Mouse (Mus musculus) lung, embryonic 16.5 days (tissue): Measurements from ENCODE around the gene Mob1b. TPM values are rescaled to one million over a fixed set of nuclear protein-coding genes. Genes with fewer than 3 reads are reported as not detected.

Experiments used
- ATAC-seq: fragments of 200-750 bp; cut with Nextera tagmentation; 2 replicates; pipeline ENCODE4 v1.8.0; 2017; ENCODE audit warnings: low read depth, mild to moderate bottlenecking, moderate library complexity
- H3K27ac ChIP-seq: fragments of 300-500 bp; sonication (generic); 2 replicates; pipeline ENCODE4 v1.5.1; 2014; ENCODE audit warnings: mild to moderate bottlenecking, control low read depth, low read length
- H3K27me3 ChIP-seq: fragments of 300-500 bp; sonication (generic); 2 replicates; pipeline ENCODE4 v1.6.1; 2014; ENCODE audit warnings: low read depth, low read length, mixed read lengths; ENCODE audit not compliant: control insufficient read depth, insufficient read depth
- H3K36me3 ChIP-seq: fragments of 300-500 bp; sonication (generic); 2 replicates; pipeline ENCODE4 v1.6.1; 2014; ENCODE audit warnings: low read length; ENCODE audit not compliant: control insufficient read depth, insufficient read depth
- H3K4me1 ChIP-seq: fragments of 300-500 bp; sonication (generic); replicated peaks from 2 replicates; pipeline ENCODE4 v1.6.1; 2014; ENCODE audit warnings: low read length, mixed read lengths; ENCODE audit not compliant: control insufficient read depth, insufficient read depth
- H3K4me2 ChIP-seq: fragments of 300-500 bp; sonication (generic); 2 replicates; pipeline ENCODE4 v1.6.1; 2014; ENCODE audit warnings: low read depth, low read length, control low read depth
- H3K4me3 ChIP-seq: fragments of 300-500 bp; sonication (generic); 2 replicates; pipeline ENCODE4 v1.5.1; 2014; ENCODE audit warnings: mild to moderate bottlenecking, low read length, control low read depth
- H3K9ac ChIP-seq: fragments of 300-500 bp; sonication (generic); 2 replicates; pipeline ENCODE4 v1.6.1; 2014; ENCODE audit warnings: low read length, control low read depth
- H3K9me3 ChIP-seq: fragments of 300-500 bp; sonication (generic); 2 replicates; pipeline ENCODE4 v1.6.1; 2016; ENCODE audit warnings: low read length; ENCODE audit not compliant: control insufficient read depth
- WGBS: fragments of 180-500 bp; shearing (Covaris S2); extraction: QIAGEN DNeasy Blood & Tissue Kit; methylation state at CpG from one replicate; pipeline ENCODE4 v1.1.7; 2014; 5-methylcytosine and 5-hydroxymethylcytosine counted together
- polyA plus RNA-seq: library from polyadenylated mRNA; unstranded; fragments of >200 nt; fragmentation: Nextera tagmentation; extraction: Ambion mirVana; gene quantifications from 2 replicates; pipeline ENCODE4 v1.2.1, GENCODE M21; 2015

The Mob1b gene
- polyA plus RNA-seq, 1 experiment from 2014 or later = 13.4 TPM

- Histone ChIP-seq H3K4me3 (no peak overlapping the region), H3K27ac (no peak overlapping the region), H3K9me3 (no peaks in the 10 kb centered on the region), H3K4me2 (no peak overlapping the region), H3K27me3 (no peaks in the 10 kb centered on the region), H3K36me3 (no peaks in the 10 kb centered on the region), H3K4me1 (no peaks in the 10 kb centered on the region; the same call in 1 of the 2 replicates), H3K9ac (no peak overlapping the region)
- ATAC-seq = no peak
- 68% methylated on average over 5 of the region's 5 CpGs for WGBS
Measured at GRCm38 (mm10) chr5:88697291-88697690, 23.4 kb upstream of the Mob1b start.

GRCm38 (mm10) chr5:88699251-88699913, 21.3 kb upstream of the Mob1b start:
- Histone ChIP-seq H3K27me3 (no peaks in the 10 kb centered on the region), H3K9me3 (no peaks in the 10 kb centered on the region), H3K27ac (no peak overlapping the region), H3K4me3 (no peak overlapping the region), H3K36me3 (no peaks in the 10 kb centered on the region), H3K9ac (no peak overlapping the region), H3K4me1 (no peaks in the 10 kb centered on the region; the same call in 1 of the 2 replicates), H3K4me2 (no peak overlapping the region)
- WGBS = 45% methylated on average over 4 of the region's 4 CpGs
- ATAC-seq = peak; percentile 47; the same call in 1 of the 2 replicates

- no peak overlapping the region for H3K9ac ChIP-seq
- no peak overlapping the region for H3K4me2 ChIP-seq
- no peaks in the 10 kb centered on the region for H3K36me3 ChIP-seq
- H3K4me1 ChIP-seq = no peaks in the 10 kb centered on the region; the same call in 1 of the 2 replicates
- ATAC-seq = no peak
- H3K9me3 ChIP-seq = no peaks in the 10 kb centered on the region
- no peaks in the 10 kb centered on the region for H3K27me3 ChIP-seq
- 63% methylated on average over 4 of the region's 4 CpGs for WGBS
- no peak overlapping the region for H3K27ac ChIP-seq
- H3K4me3 ChIP-seq = no peak overlapping the region
Measured at GRCm38 (mm10) chr5:88702041-88702440, 18.6 kb upstream of the Mob1b start.

- H3K27me3 ChIP-seq = no peaks in the 10 kb centered on the region
- H3K36me3 ChIP-seq = no peaks in the 10 kb centered on the region
- H3K4me2 ChIP-seq = no peak overlapping the region
- no peak for ATAC-seq
- H3K4me1 ChIP-seq = no peaks in the 10 kb centered on the region; the same call in 1 of the 2 replicates
- 73% methylated on average over 4 of the region's 4 CpGs for WGBS
- no peaks in the 10 kb centered on the region for H3K9me3 ChIP-seq
- H3K4me3 ChIP-seq = no peak overlapping the region
- no peak overlapping the region for H3K9ac ChIP-seq
- no peak overlapping the region for H3K27ac ChIP-seq
Measured at GRCm38 (mm10) chr5:88703551-88703950, 17.1 kb upstream of the Mob1b start.

GRCm38 (mm10) chr5:88711128-88711527, 9.5 kb upstream of the Mob1b start:
- Histone ChIP-seq H3K4me3 (no peak overlapping the region), H3K9ac (no peak overlapping the region), H3K9me3 (no peaks in the 10 kb centered on the region), H3K36me3 (no peaks in the 10 kb centered on the region), H3K4me2 (no peak overlapping the region), H3K4me1 (peaks cover 5% of the 10 kb centered on the region; the same call in 1 of the 2 replicates), H3K27me3 (no peaks in the 10 kb centered on the region), H3K27ac (no peak overlapping the region)
- peak; percentile 85 for ATAC-seq

- no peaks in the 10 kb centered on the region for H3K9me3 ChIP-seq
- no peak overlapping the region for H3K9ac ChIP-seq
- no peak overlapping the region for H3K27ac ChIP-seq
- no peaks in the 10 kb centered on the region for H3K36me3 ChIP-seq
- H3K4me2 ChIP-seq = no peak overlapping the region
- 22% methylated on average over 10 of the region's 10 CpGs for WGBS
- H3K4me1 ChIP-seq = peaks cover 5% of the 10 kb centered on the region; the same call in 1 of the 2 replicates
- no peaks in the 10 kb centered on the region for H3K27me3 ChIP-seq
- no peak overlapping the region for H3K4me3 ChIP-seq
- peak; percentile 28; the same call in 1 of the 2 replicates for ATAC-seq
Measured at GRCm38 (mm10) chr5:88711618-88712224, 8.9 kb upstream of the Mob1b start.

- Histone ChIP-seq H3K27ac (no peak overlapping the region), H3K9ac (no peak overlapping the region), H3K9me3 (no peaks in the 10 kb centered on the region), H3K4me2 (no peak overlapping the region), H3K27me3 (no peaks in the 10 kb centered on the region), H3K36me3 (no peaks in the 10 kb centered on the region), H3K4me1 (peaks cover 5% of the 10 kb centered on the region; the same call in 1 of the 2 replicates), H3K4me3 (no peak overlapping the region)
- WGBS = 58% methylated on average over 6 of the region's 6 CpGs
- no peak for ATAC-seq
Measured at GRCm38 (mm10) chr5:88712328-88712727, 8.3 kb upstream of the Mob1b start.

GRCm38 (mm10) chr5:88716983-88717382, 3.7 kb upstream of the Mob1b start:
- WGBS = 72% methylated on average over 2 of the region's 2 CpGs
- Histone ChIP-seq H3K27me3 (no peaks in the 10 kb centered on the region), H3K9me3 (no peaks in the 10 kb centered on the region), H3K4me3 (no peak overlapping the region), H3K4me2 (no peak overlapping the region), H3K9ac (no peak overlapping the region), H3K36me3 (no peaks in the 10 kb centered on the region), H3K27ac (no peak overlapping the region), H3K4me1 (peaks cover 7% of the 10 kb centered on the region)
- ATAC-seq = no peak

- Histone ChIP-seq H3K4me2 (peak overlapping the region; percentile 97), H3K27me3 (no peaks in the 10 kb centered on the region), H3K9ac (peak overlapping the region; percentile 95), H3K4me1 (peaks cover 20% of the 10 kb centered on the region), H3K4me3 (peak overlapping the region; percentile 95), H3K9me3 (no peaks in the 10 kb centered on the region), H3K27ac (peak overlapping the region; percentile 95), H3K36me3 (no peaks in the 10 kb centered on the region)
- 0% methylated on average over 37 of the region's 38 CpGs for WGBS
- ATAC-seq = peak; percentile 68
Measured at GRCm38 (mm10) chr5:88721003-88721475, 384 bp downstream of the Mob1b start.
